Mouse (Mus musculus) brain, embryonic 14.5 days (tissue): ENCODE data around the gene Ovgp1.

ENCODE experiments used
- CTCF ChIP-seq: fragments of 200-500 bp; IDR thresholded peaks from 2 replicates; pipeline ENCODE4 v1.5.1; 2012; ENCODE audit warnings: inconsistent platforms, mild to moderate bottlenecking, moderate library complexity, borderline replicate concordance; ENCODE audit not compliant: insufficient read depth, insufficient read length; ENCODE audit errors: extremely low read depth
- POLR2A ChIP-seq: fragments of 200-500 bp; IDR thresholded peaks from 2 replicates; pipeline ENCODE4 v1.6.1; 2012; ENCODE audit warnings: mild to moderate bottlenecking, inconsistent platforms, borderline replicate concordance; ENCODE audit not compliant: poor library complexity, insufficient read depth, insufficient read length, severe bottlenecking; ENCODE audit errors: extremely low read depth

- TF ChIP-seq CTCF = no peak
- no peak for TF ChIP-seq POLR2A
Observed at GRCm38 (mm10) chr3:106000707-106001375, 27.3 kb downstream of the Ovgp1 start.
